Mouse (Mus musculus) A20 (cell line): ENCODE measurements around the gene Ddr2.
A peak's percentile ranks its signal among the peaks of the same experiment; 100 is the strongest.
"Not testable (repeated sequence)": the region's sequence is repeated elsewhere in the genome, so short reads cannot be mapped to it uniquely, and the experiment has no call there.

Source experiments
- DNase-seq: peaks from one replicate; pipeline ENCODE4 v3.0.0-alpha.2; 2011; ENCODE audit warnings: low read depth, low spot score

The Ddr2 gene

DNA sequence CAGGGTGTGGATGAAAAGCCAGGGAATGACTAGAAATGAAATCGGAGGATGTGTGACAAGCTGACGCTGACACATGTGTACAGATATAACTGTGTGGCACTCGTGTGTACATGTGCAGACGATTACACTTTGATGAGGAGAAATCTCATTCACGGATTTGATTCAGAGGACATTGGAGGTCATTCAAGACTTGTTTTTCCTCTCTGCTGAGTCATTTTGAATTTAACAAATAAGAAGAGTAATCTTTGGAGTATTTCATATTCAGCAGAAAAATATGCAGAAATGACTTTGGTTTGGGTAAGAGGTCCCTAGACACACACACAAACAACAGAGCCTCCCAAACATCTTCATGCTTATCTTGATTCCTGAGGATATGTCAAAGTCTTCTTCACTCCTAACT lies 67.6 kb downstream of the Ddr2 start:
- no peak for DNase-seq

DNA sequence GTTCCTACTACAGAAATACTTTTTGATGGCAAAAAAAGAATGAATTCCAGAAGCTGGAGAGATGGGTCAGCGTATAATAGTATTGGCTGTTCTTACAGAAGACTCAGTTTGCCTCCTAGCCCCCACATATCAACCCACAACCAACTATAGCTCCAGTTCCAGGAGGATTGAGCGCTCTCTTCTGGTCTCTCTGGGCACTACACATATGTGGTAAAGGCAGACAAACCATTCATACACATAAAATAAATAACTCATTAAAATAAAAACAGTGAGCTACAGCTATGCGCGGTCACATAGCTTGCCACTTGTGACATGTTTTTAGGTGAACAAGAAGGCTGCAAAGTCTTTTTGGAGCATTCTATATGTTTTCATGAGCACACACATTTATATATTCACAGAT lies 71.2 kb downstream of the Ddr2 start:
- DNase-seq = no peak

DNA sequence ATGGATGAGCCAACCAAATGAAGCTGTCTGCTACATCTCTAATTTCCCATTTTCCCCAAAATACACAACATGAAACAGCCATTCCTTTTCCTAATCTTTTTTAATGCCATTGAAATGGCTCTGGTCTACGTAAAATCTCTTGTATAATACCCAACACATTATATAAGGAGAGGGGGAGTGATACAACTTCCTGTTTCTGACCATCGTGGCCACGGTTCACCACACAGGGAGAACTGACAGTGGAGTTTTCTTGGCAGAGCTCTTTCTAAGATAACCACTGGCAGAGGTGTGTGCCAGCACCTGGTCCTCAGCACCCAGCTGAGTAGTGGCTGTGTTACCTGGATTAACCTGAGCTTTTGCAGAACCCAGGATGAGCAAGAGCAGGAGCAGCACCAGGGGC lies 75.0 kb downstream of the Ddr2 start:
- DNase-seq = no peak

DNA sequence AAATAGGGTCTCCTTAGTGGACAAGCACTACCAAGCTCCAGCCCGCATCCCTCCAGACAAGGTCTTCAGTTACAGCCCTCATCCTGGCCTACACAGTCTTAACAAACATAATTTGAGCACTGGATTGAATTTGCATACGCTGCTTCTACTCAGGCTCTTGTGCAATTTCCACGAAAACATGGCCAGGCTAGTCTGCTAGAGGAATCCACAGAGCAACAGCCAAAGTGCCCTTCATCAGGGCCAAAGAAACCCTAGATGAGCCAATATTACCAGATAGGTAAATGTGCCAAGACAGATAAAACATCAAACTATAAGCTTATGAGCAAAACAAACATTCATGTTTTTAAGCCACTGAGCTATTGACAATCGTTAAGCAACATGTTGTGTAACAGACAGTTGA lies 75.6 kb downstream of the Ddr2 start:
- DNase-seq = no peak

DNA sequence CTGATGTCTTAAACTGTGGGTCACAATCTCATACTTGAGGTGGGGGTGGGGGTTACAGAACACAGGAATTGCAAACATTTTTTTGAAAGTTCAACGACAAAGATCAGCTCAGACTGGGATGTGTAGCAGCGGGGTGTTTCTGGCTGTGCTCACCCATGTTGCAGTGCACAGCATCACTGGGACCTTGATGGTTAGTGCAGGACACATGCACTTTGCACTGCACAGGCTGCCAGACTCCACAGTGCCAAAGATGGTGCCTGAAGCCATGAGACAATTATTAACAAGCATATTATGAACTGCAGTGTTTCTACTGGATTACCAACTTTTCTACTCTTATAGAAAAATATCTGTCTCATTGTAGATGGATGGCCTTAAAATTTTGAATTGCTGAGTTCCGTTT lies 78.9 kb downstream of the Ddr2 start:
- DNase-seq = no peak

DNA sequence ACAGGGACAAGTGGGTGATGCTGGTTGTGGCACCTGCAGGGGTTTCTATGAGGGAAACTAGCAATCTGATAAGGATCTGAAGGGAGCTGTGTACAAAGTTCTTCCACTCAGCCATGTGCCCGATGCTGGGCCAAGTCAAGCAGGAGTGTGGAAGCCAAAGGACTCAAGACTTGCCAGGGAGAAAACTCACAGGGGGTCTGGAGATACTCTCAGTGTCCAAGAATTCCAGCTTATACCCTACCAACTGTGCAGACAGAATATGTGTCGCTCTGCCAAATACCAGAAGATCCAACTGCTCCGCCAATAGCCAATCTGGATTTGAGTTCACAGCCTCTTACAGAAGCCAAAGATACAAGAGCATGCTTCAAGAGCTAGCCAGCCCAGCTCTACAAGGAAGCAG lies 95.8 kb downstream of the Ddr2 start:
- DNase-seq = no peak

DNA sequence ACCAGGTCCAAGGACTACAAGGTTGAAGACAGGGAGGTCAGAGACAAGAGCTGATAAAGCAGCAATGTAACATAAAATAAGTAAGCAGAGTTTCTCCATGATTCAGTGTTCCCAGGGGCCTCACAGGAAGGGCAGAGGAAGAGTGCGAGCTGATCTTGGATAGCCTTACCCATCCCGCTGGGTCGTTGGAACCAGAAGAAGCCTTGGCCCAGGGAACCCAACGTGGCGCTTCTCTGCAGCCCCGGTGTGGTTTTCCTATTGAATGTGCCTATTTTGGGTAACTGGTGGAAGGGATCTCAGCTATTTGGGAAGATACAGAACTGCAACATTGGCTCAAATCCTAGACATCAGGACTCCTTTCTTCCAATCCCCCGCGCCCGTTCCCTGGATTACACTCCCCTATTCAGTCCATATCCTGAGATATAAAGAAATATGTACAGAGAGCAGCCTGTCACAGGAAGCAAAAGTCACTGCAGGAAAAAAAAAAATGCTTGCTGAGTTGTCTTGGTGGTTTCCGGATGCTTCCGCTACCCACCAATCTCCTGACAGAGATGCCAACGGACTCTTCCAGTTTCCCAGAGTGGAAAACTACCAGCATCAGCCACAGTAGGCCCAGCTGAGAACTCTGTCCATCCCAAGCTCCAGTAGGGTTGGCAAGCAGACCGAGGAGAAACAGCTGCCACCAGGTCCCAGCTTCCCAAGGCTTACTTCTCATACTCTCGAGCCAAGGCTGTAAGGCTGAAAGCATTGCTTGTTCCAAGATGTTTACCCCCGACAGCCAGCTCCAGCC lies 99.7 kb downstream of the Ddr2 start:
- no peak for DNase-seq

DNA sequence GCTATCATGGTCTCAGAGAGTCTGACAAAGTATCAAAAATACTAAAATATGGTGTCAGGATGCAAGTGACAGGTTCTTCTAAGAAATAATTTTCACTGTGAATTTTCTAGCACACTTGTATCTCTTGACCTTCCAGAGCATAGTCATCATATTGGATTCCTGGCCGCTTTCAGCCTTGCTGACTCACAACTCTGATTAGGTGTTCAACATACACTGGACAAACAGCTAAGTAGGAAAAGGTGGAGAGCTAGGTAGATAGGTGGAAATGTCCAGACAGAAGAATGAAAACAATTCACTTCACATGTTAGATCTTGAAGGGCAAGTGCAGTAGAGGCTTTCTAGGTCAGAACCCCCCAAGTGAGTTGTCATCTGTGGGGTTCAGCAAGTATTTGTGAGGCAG lies 101.3 kb downstream of the Ddr2 start:
- no peak for DNase-seq

DNA sequence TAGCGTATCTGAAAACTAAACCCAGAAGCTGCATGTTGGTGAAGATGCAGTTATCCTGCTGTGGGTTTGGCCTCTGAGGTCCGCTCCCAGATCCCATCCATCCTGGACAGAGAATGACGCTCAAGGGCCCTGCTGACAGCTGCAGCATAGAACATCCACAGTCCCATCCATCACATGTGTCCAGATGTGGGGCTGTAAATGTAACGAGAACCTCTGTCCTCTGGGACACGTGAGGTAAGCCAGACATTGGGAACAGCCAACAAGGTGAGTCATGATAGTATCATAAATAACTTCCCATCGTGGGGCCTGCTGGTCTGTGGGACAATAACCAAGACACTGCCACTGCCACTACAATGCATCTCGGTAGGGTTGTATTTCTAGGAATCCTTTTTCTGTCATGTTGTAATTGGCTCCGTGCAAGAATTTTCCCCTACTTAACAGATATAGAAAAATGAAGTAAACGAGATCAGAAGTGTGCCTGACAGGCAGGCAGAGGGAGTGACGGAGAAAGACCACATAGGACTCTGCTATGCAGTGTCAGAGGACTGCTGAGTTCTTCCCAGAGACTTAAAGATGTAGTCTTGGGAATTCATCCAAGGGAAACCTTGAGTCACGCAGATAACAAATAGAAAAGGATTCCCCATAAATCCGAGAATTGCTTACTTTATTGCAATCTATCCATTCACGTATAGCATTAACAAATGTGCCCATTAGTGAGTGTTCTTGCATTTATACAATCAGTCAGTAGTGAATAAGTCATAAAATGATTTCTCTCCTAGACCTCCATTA lies 101.9 kb downstream of the Ddr2 start:
- no peak for DNase-seq

DNA sequence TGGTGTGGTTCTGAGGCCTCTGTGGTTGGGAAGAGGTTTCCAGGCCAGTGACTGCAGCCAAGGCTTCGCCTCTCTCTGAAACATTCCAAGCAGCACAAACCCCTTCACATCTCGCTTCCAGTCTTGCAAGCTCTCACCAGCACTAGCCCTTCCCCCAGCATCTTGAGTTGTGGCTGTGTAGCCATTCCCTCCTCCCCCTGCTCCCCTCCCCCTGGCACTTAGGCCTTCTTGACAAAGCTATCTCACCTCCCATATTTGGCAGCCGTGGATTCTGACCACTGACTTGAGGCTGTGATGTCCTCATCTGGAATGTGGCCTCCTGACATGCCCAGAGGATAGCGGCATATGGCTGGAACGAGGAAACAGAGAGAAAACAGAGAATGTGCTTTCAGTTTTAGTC lies 104.0 kb downstream of the Ddr2 start:
- no peak for DNase-seq

DNA sequence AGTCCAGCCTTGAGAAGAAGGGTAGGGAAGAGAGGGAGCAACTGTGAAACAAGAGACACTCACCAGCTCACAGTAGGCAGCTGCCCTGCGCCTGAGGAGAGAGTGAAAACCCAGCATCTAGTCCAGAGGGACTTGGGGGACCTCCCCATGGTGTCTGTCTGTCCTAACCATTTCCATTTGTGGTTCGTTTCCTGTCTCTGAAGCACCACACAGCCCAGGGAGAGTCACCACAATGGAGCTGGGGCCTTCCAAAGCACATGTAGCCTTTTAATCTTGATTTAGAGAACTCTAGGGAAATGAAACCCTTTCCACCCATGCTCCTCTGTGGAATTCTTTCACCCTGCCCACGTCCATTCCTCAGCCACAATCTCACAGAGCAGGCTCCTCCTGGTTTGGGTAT lies 105.3 kb downstream of the Ddr2 start:
- DNase-seq = no peak

DNA sequence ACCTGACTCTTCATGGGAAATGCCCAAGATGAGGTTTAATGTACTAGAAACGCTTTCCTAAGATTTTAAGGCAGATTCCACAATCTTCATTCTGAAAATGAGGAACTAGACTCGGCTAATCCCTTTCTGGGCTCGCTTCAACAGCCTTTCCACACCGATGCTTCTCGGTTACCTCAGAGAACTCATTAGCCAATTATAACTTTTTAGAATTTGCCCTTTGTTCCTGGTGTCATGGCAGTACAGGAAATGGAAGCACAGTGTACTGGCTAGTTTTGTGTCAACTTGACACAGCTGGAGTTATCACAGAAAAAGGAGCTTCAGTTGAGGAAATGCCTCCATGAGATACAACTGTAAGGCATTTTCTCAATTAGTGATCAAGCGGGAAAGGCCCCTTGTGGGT lies 116.7 kb downstream of the Ddr2 start:
- not testable (repeated sequence) for DNase-seq

DNA sequence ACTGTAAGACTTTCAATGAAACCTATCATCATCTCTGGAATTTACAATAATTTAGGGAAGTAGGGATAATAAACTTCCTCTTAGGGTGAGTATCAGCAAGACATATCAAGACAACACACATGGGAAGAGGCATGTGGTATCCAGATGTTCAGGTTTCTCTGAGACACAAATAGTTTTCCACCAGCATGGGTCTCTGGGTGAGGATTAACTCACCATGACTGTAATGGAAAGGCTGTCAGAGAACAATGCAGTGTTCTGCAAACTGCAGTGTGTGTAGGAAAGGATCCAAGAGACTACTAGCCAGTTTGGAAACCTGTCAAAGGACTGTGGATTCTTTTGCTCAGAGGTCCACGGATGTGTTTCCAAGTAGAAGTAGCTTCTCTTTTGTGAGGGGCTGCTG lies 124.4 kb downstream of the Ddr2 start:
- no peak for DNase-seq

DNA sequence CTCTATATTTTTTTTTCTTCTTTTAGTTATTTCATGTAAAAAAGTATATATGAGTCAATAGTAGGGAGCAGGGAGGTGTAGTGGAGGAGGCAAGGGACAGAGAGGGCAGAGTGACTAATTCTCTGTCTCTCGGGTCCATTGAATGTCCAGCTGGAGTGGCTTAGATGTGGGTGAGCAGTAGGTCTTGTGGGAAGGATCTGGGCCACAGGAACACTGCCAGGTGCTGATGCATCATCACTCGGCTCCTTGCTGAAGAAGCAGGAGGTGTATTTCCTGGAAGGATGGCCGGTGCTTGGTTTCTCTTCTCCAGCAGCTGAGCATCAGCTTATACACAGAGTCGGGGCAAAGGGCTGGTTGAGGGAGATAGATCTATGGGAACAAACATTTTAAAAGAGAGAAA lies 132.9 kb downstream of the Ddr2 start:
- DNase-seq = no peak

DNA sequence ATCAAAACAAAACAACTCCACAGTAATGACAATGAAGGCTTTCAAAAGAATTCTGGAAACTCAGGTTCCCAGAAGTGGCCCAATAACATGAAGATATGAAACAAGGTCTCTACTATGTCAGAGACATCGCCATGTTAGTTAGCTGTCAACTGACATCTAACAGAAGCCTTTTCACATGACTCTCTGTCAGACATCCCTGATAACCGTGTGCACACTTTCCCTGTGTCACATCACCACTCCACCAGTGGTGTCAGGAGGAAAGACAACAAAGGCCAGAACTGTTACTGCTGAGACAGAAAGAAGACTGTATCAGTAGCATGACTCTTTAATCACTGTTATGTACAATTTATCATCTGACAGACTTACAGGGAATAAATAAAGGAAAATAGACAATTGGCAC lies 138.6 kb downstream of the Ddr2 start:
- no peak for DNase-seq

DNA sequence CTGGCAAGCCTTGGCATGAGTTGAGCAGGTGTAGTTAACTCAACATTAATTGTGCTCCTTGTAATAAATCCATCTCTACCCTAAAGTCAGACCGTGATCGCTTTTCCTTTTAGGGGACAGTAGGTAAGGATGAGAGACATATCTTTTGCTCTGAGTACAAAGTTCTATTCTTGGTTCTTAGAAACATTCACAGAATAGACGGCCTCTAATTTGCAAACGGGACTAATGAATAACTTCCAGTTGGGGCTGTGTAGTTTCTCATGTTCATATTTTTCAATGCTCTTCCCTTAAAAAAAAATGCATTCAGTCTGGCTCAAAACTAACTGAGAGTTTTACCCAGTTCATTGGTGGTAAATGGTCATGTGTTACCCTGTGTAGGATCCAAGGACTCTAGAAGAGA lies 139.6 kb downstream of the Ddr2 start:
- DNase-seq = no peak

DNA sequence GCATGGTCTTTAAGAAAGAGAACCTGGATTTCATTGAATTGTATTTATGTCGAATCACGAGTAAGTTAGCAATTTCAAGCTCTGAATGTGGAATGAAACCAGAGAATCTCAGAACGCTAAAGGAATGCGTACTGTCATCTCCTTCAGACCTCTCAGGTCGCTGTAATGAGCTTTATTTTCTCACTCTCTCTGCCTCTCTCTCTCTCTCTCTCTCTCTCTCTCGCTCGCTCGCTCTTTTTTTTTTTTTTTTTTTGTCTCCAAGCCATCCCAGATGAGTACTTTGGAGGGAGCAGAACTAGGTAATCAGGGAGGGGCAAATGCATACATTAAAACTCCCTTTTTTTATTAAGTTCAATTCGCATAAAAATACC lies 141.1 kb downstream of the Ddr2 start:
- DNase-seq = no peak

DNA sequence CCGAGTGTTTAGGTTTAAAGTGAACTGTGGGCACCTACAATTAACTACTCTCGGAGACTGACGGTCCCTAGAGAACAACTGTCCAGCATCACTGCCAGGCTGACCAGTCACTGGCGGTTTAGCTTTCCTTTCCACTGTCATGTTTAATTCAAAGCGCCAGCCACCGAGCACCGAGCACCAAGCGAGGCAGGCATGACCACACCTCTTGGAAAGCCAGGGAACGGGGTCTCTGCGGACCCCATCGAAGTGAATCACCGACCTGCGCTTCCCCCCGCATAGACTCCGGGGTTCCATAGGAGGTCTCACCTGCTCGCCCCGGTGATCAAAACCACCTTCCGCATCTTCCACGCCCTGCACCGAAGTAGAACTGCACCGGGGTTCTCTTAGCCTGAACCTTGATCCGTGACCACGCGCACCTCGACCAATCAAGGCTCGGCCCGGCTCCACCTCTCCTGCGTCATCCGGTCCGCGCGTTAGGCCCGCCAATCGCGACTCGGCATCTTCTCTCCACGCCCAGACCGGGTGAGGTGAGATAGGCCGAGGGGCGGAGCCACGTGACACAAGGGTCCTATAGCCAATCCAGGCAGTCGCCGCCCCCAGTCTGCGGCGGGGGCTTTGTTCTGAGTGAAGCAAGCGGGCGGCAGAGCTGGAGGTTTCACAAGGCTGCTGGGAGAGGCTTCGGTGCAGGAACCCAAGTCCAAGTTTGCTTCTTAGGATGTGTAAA lies 141.6 kb downstream of the Ddr2 start, which contains the start of gene Hsd17b7:
Gene Hsd17b7 (minus strand): TSS at position 450 of the 724 bp plus-strand sequence.
- DNase-seq = peak; percentile 99

DNA sequence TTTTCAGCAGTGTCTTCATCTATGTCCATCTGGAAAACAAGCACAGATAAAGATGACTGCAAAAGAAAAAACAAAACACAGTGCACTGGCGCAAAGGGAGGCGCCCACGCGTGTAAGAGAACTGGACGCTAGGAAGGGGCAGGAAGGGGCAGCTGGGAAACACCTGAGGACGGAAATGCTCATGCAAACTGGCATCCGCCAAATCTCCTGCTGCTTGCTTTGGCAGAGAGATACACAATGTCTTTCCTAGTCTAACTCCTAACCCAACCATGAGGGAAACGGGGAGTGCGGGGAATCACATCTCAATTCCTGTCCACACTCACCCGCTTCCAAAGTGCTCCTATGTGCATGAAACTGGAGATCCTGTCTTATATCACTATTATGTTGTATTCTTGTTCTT lies 157.5 kb downstream of the Ddr2 start:
- no peak for DNase-seq

DNA sequence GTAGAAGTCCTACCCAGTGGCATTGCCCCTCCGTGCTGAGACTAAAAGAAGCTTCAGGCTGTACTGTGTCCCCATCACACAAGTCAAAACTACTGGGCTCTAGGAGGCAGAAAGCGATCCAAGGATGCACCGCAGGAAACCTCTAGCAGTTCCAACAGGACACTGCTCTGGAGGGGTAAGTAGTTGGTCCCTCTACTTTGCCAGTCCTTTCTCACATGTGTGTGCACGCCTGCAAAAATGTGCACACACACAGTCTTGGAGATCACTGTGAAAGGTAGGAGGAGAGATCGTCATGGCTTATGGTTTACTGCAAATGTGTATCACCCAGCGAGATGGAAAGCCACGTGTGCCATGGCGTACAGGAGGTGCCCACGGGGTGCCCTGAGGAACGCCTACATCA lies 157.9 kb downstream of the Ddr2 start:
- no peak for DNase-seq

DNA sequence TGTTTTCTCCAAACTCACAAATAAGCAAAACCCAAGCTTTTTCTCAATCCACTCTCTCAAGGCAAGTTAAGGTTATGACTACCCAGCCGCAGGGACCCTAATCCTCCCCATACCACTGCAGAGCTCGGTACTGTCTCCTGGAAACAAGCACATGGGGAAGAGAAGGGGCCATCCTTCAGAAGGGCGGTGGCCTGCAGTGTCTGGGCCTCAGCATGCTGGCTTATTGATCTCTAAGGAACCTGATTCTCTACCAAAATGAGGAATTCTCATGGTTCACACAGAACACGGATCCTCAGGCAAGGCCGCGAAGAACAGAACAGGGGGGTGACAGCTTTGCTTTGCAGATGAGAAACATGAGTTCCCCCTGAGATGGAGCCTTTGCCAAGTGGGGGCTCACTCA lies 159.0 kb downstream of the Ddr2 start:
- DNase-seq = no peak

DNA sequence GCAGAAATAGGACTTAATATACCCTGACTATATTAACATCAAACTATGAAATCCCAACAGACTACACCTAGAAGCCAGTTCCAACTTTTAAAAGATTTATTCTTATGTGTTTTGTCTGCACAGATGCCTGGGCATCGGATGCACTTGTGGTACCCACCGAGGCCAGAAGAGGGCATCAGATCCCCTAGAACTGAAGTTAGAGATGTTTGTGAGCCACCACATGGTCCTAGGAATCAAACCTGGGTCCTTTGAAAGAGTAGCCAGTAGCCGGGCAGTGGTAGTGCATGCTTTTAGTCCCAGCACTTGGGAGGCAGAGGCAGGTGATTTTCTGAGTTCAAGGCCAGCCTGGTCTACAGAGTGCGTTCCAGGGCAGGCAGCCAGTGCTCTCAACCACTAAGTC lies 159.9 kb downstream of the Ddr2 start:
- peak; percentile 46 for DNase-seq

DNA sequence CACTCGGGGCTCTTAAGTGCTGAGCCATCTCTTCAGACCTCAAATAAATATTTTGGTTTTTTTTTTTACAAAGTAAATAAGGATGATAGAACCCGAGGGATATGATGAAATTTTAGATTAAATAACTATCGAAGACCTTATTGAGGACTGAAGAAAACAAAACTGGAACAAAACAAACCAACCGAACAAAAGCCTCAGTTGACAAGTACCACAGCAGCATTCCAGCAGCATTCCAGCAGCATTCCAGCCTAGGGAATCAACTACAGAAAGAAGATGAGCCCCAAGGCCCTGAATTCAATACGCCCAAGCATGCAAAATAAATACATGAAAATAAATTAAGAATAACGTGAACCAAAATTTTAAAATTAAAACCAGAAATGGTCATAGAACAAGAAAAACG lies 160.6 kb downstream of the Ddr2 start:
- DNase-seq = no peak
